Mouse (Mus musculus): ENCODE data around the gene Pik3r5. TPM values are rescaled to one million over a fixed set of nuclear protein-coding genes. Genes with fewer than 3 reads are reported as not detected.
A peak's percentile ranks its signal among the peaks of the same experiment; 100 is the strongest.

Pik3r5 gene
- total and polyA plus RNA-seq, 2 experiments from 2014 or later, result 0.82 to 2.0 TPM

GRCm38 (mm10) chr11:68389621-68390020, 42.3 kb upstream of the Pik3r5 start:
- peak overlapping the region; percentile 1; the same call in 1 of the 2 replicates for H3K4me2 ChIP-seq (ENCODE audit: low read depth, low read length)
- ATAC-seq (ENCODE audit: insufficient read depth, low read depth), result no peak

GRCm38 (mm10) chr11:68390381-68391287, 41.3 kb upstream of the Pik3r5 start:
- Histone ChIP-seq H3K27ac (ENCODE audit: low read depth) (peak overlapping the region; percentile 96), H3K4me2 (ENCODE audit: low read depth, low read length) (peak overlapping the region; percentile 39), H3K9me3 (replicated peaks; ENCODE audit: control insufficient read depth, low read length) (no peaks in the 10 kb centered on the region), H3K36me3 (replicated peaks; ENCODE audit: control insufficient read depth, insufficient read depth, low read length) (no peaks in the 10 kb centered on the region), H3K4me1 (ENCODE audit: control insufficient read depth, insufficient read depth) (peaks cover 15% of the 10 kb centered on the region), H3K9ac (replicated peaks; ENCODE audit: low read depth, low read length) (peak overlapping the region; percentile 51), H3K27me3 (ENCODE audit: control insufficient read depth, insufficient read depth, low read length) (peaks cover 12% of the 10 kb centered on the region; the same call in 1 of the 2 replicates), H3K4me3 (ENCODE audit: low read depth, low read length) (no peak overlapping the region)
- 2% methylated on average over 19 of the region's 19 CpGs for WGBS
- ATAC-seq (ENCODE audit: insufficient read depth, low read depth), result peak; percentile 76
- TF ChIP-seq EP300 (IDR thresholded peaks at IDR 0.05; ENCODE audit: low read depth) (peak; percentile 99), CTCF (IDR thresholded peaks at IDR 0.05; ENCODE audit: low read depth) (no peak)
- peak; percentile 85 for DNase-seq (ENCODE audit: low spot score)

More at GRCm38 (mm10) chr11:68389621-68390020, 42.3 kb upstream of the Pik3r5 start:
- no peaks in the 10 kb centered on the region for H3K36me3 ChIP-seq (replicated peaks; ENCODE audit: control insufficient read depth, insufficient read depth, low read length)
- DNase-seq (ENCODE audit: low spot score), result peak; percentile 46
- TF ChIP-seq CTCF (IDR thresholded peaks at IDR 0.05; ENCODE audit: low read depth) (peak; percentile 16; the same call in 1 of the 2 replicates), EP300 (IDR thresholded peaks at IDR 0.05; ENCODE audit: low read depth) (no peak)
- WGBS, result 15% methylated on average over 8 of the region's 8 CpGs
- H3K27me3 ChIP-seq (ENCODE audit: control insufficient read depth, insufficient read depth, low read length), result peaks cover 16% of the 10 kb centered on the region
- H3K9ac ChIP-seq (replicated peaks; ENCODE audit: low read depth, low read length), result no peak overlapping the region
- no peaks in the 10 kb centered on the region for H3K9me3 ChIP-seq (replicated peaks; ENCODE audit: control insufficient read depth, low read length)
- peak overlapping the region; percentile 80 for H3K27ac ChIP-seq (ENCODE audit: low read depth)
- H3K4me1 ChIP-seq (ENCODE audit: control insufficient read depth, insufficient read depth), result peaks cover 25% of the 10 kb centered on the region
- no peak overlapping the region for H3K4me3 ChIP-seq (ENCODE audit: low read depth, low read length)

DNA sequence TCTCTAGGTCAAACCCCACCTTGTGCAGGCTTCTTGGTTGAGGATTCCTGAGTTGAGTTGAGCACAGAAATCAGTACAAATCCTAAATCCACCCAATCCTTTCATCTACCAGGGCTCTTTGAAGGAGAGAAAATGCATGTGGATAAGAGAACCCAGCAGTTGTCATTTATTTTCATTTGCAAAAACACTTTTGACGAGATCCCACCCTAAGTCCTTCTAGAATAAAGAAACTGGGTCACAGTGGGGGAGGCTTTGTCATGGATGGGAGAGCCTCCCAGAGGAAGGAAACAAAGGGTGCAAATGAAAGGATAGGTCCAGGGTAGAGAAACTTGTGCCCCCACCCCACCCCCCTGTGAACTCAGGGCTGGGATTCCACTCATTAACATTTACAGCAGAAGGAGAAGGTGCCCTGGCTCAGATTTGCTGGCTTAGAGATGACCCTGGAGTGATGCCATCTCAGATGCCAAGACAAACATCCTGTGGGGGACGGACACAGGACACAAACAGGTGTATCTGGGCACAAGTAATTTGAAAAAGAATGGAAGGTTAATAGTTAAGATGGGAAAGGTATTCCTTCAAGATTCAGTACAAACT, 37.9 kb upstream of the Pik3r5 start:
- WGBS, result 70% methylated on average over 2 of the region's 2 CpGs
- Histone ChIP-seq H3K36me3 (replicated peaks; ENCODE audit: control insufficient read depth, insufficient read depth, low read length) (no peaks in the 10 kb centered on the region), H3K4me2 (ENCODE audit: low read depth, low read length) (no peak overlapping the region), H3K9me3 (replicated peaks; ENCODE audit: control insufficient read depth, low read length) (no peaks in the 10 kb centered on the region), H3K4me1 (ENCODE audit: control insufficient read depth, insufficient read depth) (peaks cover 15% of the 10 kb centered on the region), H3K27ac (ENCODE audit: low read depth) (no peak overlapping the region), H3K9ac (replicated peaks; ENCODE audit: low read depth, low read length) (no peak overlapping the region), H3K4me3 (ENCODE audit: low read depth, low read length) (no peak overlapping the region), H3K27me3 (ENCODE audit: control insufficient read depth, insufficient read depth, low read length) (peaks cover 22% of the 10 kb centered on the region)
- ATAC-seq (ENCODE audit: insufficient read depth, low read depth) (no peak), DNase-seq (ENCODE audit: low spot score) (no peak)
- TF ChIP-seq EP300 (IDR thresholded peaks at IDR 0.05; ENCODE audit: low read depth) (no peak), CTCF (IDR thresholded peaks at IDR 0.05; ENCODE audit: low read depth) (no peak)

DNA sequence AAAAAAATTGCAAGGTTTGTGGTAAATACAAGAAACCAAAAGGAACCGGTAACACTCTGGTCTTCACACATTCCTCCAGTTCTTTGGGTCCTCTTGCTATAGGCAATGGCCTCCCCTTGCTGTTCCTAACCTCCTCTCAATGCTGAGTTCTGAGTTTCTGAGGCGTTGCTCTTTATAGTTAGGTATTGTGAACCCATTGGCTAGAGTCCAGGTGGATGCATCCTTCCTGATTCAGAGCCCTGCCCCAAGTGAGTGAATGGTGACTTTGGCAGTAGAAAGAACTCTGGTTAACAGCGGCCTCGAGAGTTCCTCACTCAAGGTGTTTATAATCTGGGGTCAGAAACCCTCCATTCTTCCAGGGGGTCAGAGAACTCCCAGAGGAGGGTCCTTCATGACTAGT, 37.2 kb upstream of the Pik3r5 start:
- no peak for ATAC-seq (ENCODE audit: insufficient read depth, low read depth)
- TF ChIP-seq CTCF (IDR thresholded peaks at IDR 0.05; ENCODE audit: low read depth), result no peak
- no peak for DNase-seq (ENCODE audit: low spot score)
- no peak overlapping the region for H3K4me2 ChIP-seq (ENCODE audit: low read depth, low read length)
- H3K4me1 ChIP-seq (ENCODE audit: control insufficient read depth, insufficient read depth), result peaks cover 17% of the 10 kb centered on the region
- H3K27ac ChIP-seq (ENCODE audit: low read depth), result no peak overlapping the region
- no peak overlapping the region for H3K4me3 ChIP-seq (ENCODE audit: low read depth, low read length)
- no peak overlapping the region for H3K9ac ChIP-seq (replicated peaks; ENCODE audit: low read depth, low read length)
- H3K36me3 ChIP-seq (replicated peaks; ENCODE audit: control insufficient read depth, insufficient read depth, low read length), result no peaks in the 10 kb centered on the region
- H3K27me3 ChIP-seq (ENCODE audit: control insufficient read depth, insufficient read depth, low read length), result peaks cover 24% of the 10 kb centered on the region
- H3K9me3 ChIP-seq (replicated peaks; ENCODE audit: control insufficient read depth, low read length), result no peaks in the 10 kb centered on the region
- WGBS, result 52% methylated on average over 4 of the region's 4 CpGs

- no peak overlapping the region for H3K4me3 ChIP-seq (ENCODE audit: low read depth, low read length)
- no peak overlapping the region for H3K4me2 ChIP-seq (ENCODE audit: low read depth, low read length)
- no peaks in the 10 kb centered on the region for H3K36me3 ChIP-seq (replicated peaks; ENCODE audit: control insufficient read depth, insufficient read depth, low read length)
- no peak overlapping the region for H3K9ac ChIP-seq (replicated peaks; ENCODE audit: low read depth, low read length)
- peaks cover 17% of the 10 kb centered on the region for H3K4me1 ChIP-seq (ENCODE audit: control insufficient read depth, insufficient read depth)
- no peak overlapping the region for H3K27ac ChIP-seq (ENCODE audit: low read depth)
- DNase-seq (ENCODE audit: low spot score) (no peak), ATAC-seq (ENCODE audit: insufficient read depth, low read depth) (no peak)
- 72% methylated on average over 5 of the region's 5 CpGs for WGBS
- no peaks in the 10 kb centered on the region for H3K9me3 ChIP-seq (replicated peaks; ENCODE audit: control insufficient read depth, low read length)
- TF ChIP-seq CTCF (IDR thresholded peaks at IDR 0.05; ENCODE audit: low read depth) (no peak), EP300 (IDR thresholded peaks at IDR 0.05; ENCODE audit: low read depth) (no peak)
- peaks cover 24% of the 10 kb centered on the region for H3K27me3 ChIP-seq (ENCODE audit: control insufficient read depth, insufficient read depth, low read length)
These were observed 36.4 kb upstream of the Pik3r5 start for GRCm38 (mm10) chr11:68395546-68395945.
